Comparison of ENCODE assay signal across 14 mouse cellular contexts in genomic region chr2:125900797-125901410, GRCm38 (mm10). TPM values are rescaled to one million over a fixed set of nuclear protein-coding genes. Genes with fewer than 3 reads are reported as not detected.
DNase-seq lines count a peak whose midpoint lies in the region; ATAC-seq and TF ChIP-seq lines count a peak whose summit lies in the region.
"Had no signal": no experiment of that assay in that cellular context is flagged by ENCODE, and none has a peak within 500 bp of the region (broad histone marks: within the 10 kb centered on the region; RNA-seq: fewer than 3 reads in every experiment).

No protein-coding gene starts in this region.

- no peak for TF ChIP-seq EP300 in heart, postnatal 0 days (IDR thresholded peaks at IDR 0.05; ENCODE audit: low read depth)

- WGBS in heart, postnatal 0 days, result 46% methylated on average over 6 of the region's 6 CpGs

- no peak overlapping the region for H3K9ac ChIP-seq in heart, postnatal 0 days (replicated peaks; ENCODE audit: low read depth, low read length)
- H3K9ac ChIP-seq: forebrain, embryonic 12.5 days; lung, embryonic 14.5 days; midbrain, embryonic 12.5 days had no signal

- no peaks in the 10 kb centered on the region for H3K27me3 ChIP-seq in heart, postnatal 0 days (ENCODE audit: control insufficient read depth, insufficient read depth, low read length)
- no peaks in the 10 kb centered on the region for H3K27me3 ChIP-seq in myocyte (ENCODE audit: control insufficient read depth, insufficient read depth, insufficient read length)
- H3K27me3 ChIP-seq: forebrain, embryonic 12.5 days; midbrain, embryonic 12.5 days had no signal

- no peak overlapping the region for H3K4me3 ChIP-seq in heart, postnatal 0 days (ENCODE audit: low read depth, low read length)
- no peak overlapping the region for H3K4me3 ChIP-seq in myocyte
- H3K4me3 ChIP-seq: forebrain, embryonic 12.5 days; midbrain, embryonic 12.5 days had no signal

- H3K36me3 ChIP-seq in heart, postnatal 0 days (replicated peaks; ENCODE audit: control insufficient read depth, insufficient read depth, low read length), result peaks cover 4% of the 10 kb centered on the region
- no peaks in the 10 kb centered on the region for H3K36me3 ChIP-seq in myocyte (ENCODE audit: control insufficient read depth, insufficient read depth)
- H3K36me3 ChIP-seq: forebrain, embryonic 12.5 days; midbrain, embryonic 12.5 days had no signal

- H3K4me1 ChIP-seq in heart, postnatal 0 days (ENCODE audit: control insufficient read depth, insufficient read depth), result no peaks in the 10 kb centered on the region
- H3K4me1 ChIP-seq: forebrain, embryonic 12.5 days; midbrain, embryonic 12.5 days had no signal

- TF ChIP-seq CTCF in heart, postnatal 0 days (IDR thresholded peaks at IDR 0.05; ENCODE audit: low read depth), result no peak

- no peak overlapping the region for H3K27ac ChIP-seq in heart, postnatal 0 days (ENCODE audit: low read depth)
- H3K27ac ChIP-seq: forebrain, embryonic 12.5 days; midbrain, embryonic 12.5 days had no signal

- peak; percentile 17 for DNase-seq in heart, postnatal 0 days (ENCODE audit: low spot score)
- no peak for DNase-seq in heart, adult 9 months (ENCODE audit: low spot score in 2 of 2)
- peak; percentile 79 for DNase-seq in MEL-GATA-1-ER (ENCODE audit: extremely low read depth, low read depth)
- DNase-seq in cerebellum, postnatal 10 days, result no peak
- no peak for DNase-seq in layer of hippocampus, adult 8-10 months (ENCODE audit: low spot score in 2 of 2)
- DNase-seq: cerebellum, adult 11-12 months; heart, postnatal 36 days; lung, embryonic 14.5 days had no signal

- TF ChIP-seq POLR2A in myocyte (IDR thresholded peaks at IDR 0.05; ENCODE audit: insufficient read length, low read depth), result no peak

- H3K79me2 ChIP-seq in myocyte (ENCODE audit: control insufficient read depth, insufficient read depth), result no peaks in the 10 kb centered on the region

- H3ac ChIP-seq in myocyte (ENCODE audit: control insufficient read depth, insufficient read length), result no peak overlapping the region

- H3K9me3 ChIP-seq in heart, postnatal 0 days (replicated peaks; ENCODE audit: control insufficient read depth, low read length), result no peaks in the 10 kb centered on the region
- H3K9me3 ChIP-seq: forebrain, embryonic 12.5 days; midbrain, embryonic 12.5 days had no signal

- no peak overlapping the region for H3K4me2 ChIP-seq in heart, postnatal 0 days (ENCODE audit: low read depth, low read length)
- H3K4me2 ChIP-seq in myocyte (ENCODE audit: low read depth), result peak overlapping the region; percentile 47
- H3K4me2 ChIP-seq: forebrain, embryonic 12.5 days; lung, embryonic 14.5 days; midbrain, embryonic 12.5 days had no signal

- no peak for ATAC-seq in heart, postnatal 0 days (ENCODE audit: insufficient read depth, low read depth)
- ATAC-seq in granulocyte monocyte progenitor cell, adult 5-6 weeks (replicated peaks; ENCODE audit: poor library complexity, severe bottlenecking), result peak; percentile 33; the same call in 1 of the 2 replicates
- ATAC-seq: activated CD4-positive, CD25-positive, alpha-beta regulatory T cell, adult 4 months; inflammation-experienced regulatory T-cells, adult 6 months had no signal

TF ChIP-seq in myocyte, 11 proteins besides CTCF, POLR2A, EP300 and RAD21:
- TF ChIP-seq POLR2AphosphoS2 (IDR thresholded peaks at IDR 0.05; ENCODE audit: insufficient read length, low read depth) (no peak), REST (IDR thresholded peaks at IDR 0.05; ENCODE audit: insufficient read depth, insufficient read length) (no peak), SRF (IDR thresholded peaks at IDR 0.05; ENCODE audit: control insufficient read depth, insufficient read length, low read depth) (no peak), E2F4 (IDR thresholded peaks at IDR 0.05; ENCODE audit: insufficient read depth) (no peak), MYOD1 (IDR thresholded peaks at IDR 0.05; ENCODE audit: control insufficient read depth in 1 of 3, insufficient read length in 2 of 3, low read depth in 2 of 3) (no peak), MYOG (IDR thresholded peaks at IDR 0.05; ENCODE audit: control insufficient read depth in 1 of 3, insufficient read depth in 1 of 3, insufficient read length in 2 of 3, low read depth in 2 of 3) (no peak), MAX (IDR thresholded peaks at IDR 0.05; ENCODE audit: low read depth) (no peak), TCF3 (IDR thresholded peaks at IDR 0.05; ENCODE audit: insufficient read length, low read depth) (no peak), TCF12 (IDR thresholded peaks at IDR 0.05; ENCODE audit: insufficient read depth, poor library complexity, severe bottlenecking) (no peak), CEBPB (IDR thresholded peaks at IDR 0.05; ENCODE audit: insufficient read depth, poor library complexity, severe bottlenecking) (no peak), USF1 (IDR thresholded peaks at IDR 0.05; ENCODE audit: low read depth) (no peak)

RNA-seq across cellular contexts. Expression of gene Cops2, which starts 42.0 kb away (rescaled TPM):
- 51.1 and 70.7 TPM in 2 replicates for total RNA-seq in heart, postnatal 0 days (2014; rRNA removed; ENCODE audit: low replicate concordance)
- polyA plus RNA-seq in heart, postnatal 0 days (2015; fragmentation: Nextera tagmentation; extraction: Ambion mirVana), result 45.8 and 47.9 TPM in 2 replicates
- total RNA-seq in granulocyte monocyte progenitor cell, adult 5-6 weeks (2014; fragmentation: Nextera tagmentation), result 61.2 and 83.0 TPM in 2 replicates
- total RNA-seq in granulocyte monocyte progenitor cell, adult 5-6 weeks (2017), result 160 and 284 TPM in 2 replicates
- 59.0 TPM for polyA plus RNA-seq in myocyte (2012; fragmentation: generic; extraction: Trizol)
- total RNA-seq in layer of hippocampus, adult 8-10 months (2022), result 100 to 1,000 TPM in 3 of 4 experiments, 10 to 100 TPM in 1; 95.0 to 114 (median 109) TPM

RNA-seq across cellular contexts. Expression of gene Galk2, which starts 42.0 kb away (rescaled TPM):
- 47.1 and 53.4 TPM in 2 replicates for total RNA-seq in heart, postnatal 0 days (2014; rRNA removed; ENCODE audit: low replicate concordance)
- 23.5 and 25.1 TPM in 2 replicates for polyA plus RNA-seq in heart, postnatal 0 days (2015; fragmentation: Nextera tagmentation; extraction: Ambion mirVana)
- total RNA-seq in granulocyte monocyte progenitor cell, adult 5-6 weeks (2014; fragmentation: Nextera tagmentation), result 34.5 and 44.9 TPM in 2 replicates
- total RNA-seq in granulocyte monocyte progenitor cell, adult 5-6 weeks (2017), result 58.9 and 80.9 TPM in 2 replicates
- 17.8 TPM for polyA plus RNA-seq in myocyte (2012; fragmentation: generic; extraction: Trizol)
- 10 to 100 TPM; 30.9 to 36.3 (median 32.6) TPM for total RNA-seq in layer of hippocampus, adult 8-10 months (2022)

Comparison
In these comparisons a context has a peak if more than half of its experiments do, and no peak if none do; other contexts are left out.
1. DNase-seq: peak in heart, postnatal 0 days (single experiment) and MEL-GATA-1-ER (single experiment); none in heart, adult 9 months (0 of 2), cerebellum, postnatal 10 days (0 of 2) and layer of hippocampus, adult 8-10 months (0 of 2).